Mouse (Mus musculus): ENCODE data around the gene Camsap1. TPM values are rescaled to one million over a fixed set of nuclear protein-coding genes. Genes with fewer than 3 reads are reported as not detected.

Gene Camsap1
- polyA plus RNA-seq, 1 experiment: 41.5 TPM

GRCm38 (mm10) chr2:25982426-25983091 is 523 bp downstream of the Camsap1 start:
- peak in 1 of 2 experiments; percentile 26 for DNase-seq (ENCODE audit: extremely low spot score in 1 of 2, low spot score in 1 of 2)

GRCm38 (mm10) chr2:25982052-25982425 is 1.0 kb downstream of the Camsap1 start:
- DNase-seq (ENCODE audit: extremely low spot score in 1 of 2, low spot score in 1 of 2): no peak

GRCm38 (mm10) chr2:25978997-25979396 is 4.1 kb downstream of the Camsap1 start:
- DNase-seq (ENCODE audit: extremely low spot score in 1 of 2, low spot score in 1 of 2): no peak

GRCm38 (mm10) chr2:25977587-25978239 is 5.4 kb downstream of the Camsap1 start:
- no peak for DNase-seq (ENCODE audit: extremely low spot score in 1 of 2, low spot score in 1 of 2)

- DNase-seq (ENCODE audit: extremely low spot score in 1 of 2, low spot score in 1 of 2): no peak
Observed at GRCm38 (mm10) chr2:25975141-25975770, 7.8 kb downstream of the Camsap1 start.

GRCm38 (mm10) chr2:25970426-25970825 is 12.7 kb downstream of the Camsap1 start:
- peak in 1 of 2 experiments; percentile 28 for DNase-seq (ENCODE audit: extremely low spot score in 1 of 2, low spot score in 1 of 2)

- no peak for DNase-seq (ENCODE audit: extremely low spot score in 1 of 2, low spot score in 1 of 2)
Observed at GRCm38 (mm10) chr2:25969319-25969718, 13.8 kb downstream of the Camsap1 start.

GRCm38 (mm10) chr2:25949291-25949690 is 33.8 kb downstream of the Camsap1 start:
- DNase-seq (ENCODE audit: extremely low spot score in 1 of 2, low spot score in 1 of 2): no peak

GRCm38 (mm10) chr2:25947950-25948349 is 35.1 kb downstream of the Camsap1 start:
- no peak for DNase-seq (ENCODE audit: extremely low spot score in 1 of 2, low spot score in 1 of 2)

GRCm38 (mm10) chr2:25943822-25944221 is 39.3 kb downstream of the Camsap1 start:
- peak in 1 of 2 experiments; percentile 41 for DNase-seq (ENCODE audit: extremely low spot score in 1 of 2, low spot score in 1 of 2)

GRCm38 (mm10) chr2:25940503-25940902 is 42.6 kb downstream of the Camsap1 start:
- DNase-seq (ENCODE audit: extremely low spot score in 1 of 2, low spot score in 1 of 2): no peak

- peak in 1 of 2 experiments; percentile 47 for DNase-seq (ENCODE audit: extremely low spot score in 1 of 2, low spot score in 1 of 2)
Observed at GRCm38 (mm10) chr2:25931249-25931859, 51.7 kb downstream of the Camsap1 start.

- DNase-seq (ENCODE audit: extremely low spot score in 1 of 2, low spot score in 1 of 2): no peak
Observed at GRCm38 (mm10) chr2:25927821-25928220, 55.3 kb downstream of the Camsap1 start.

- DNase-seq (ENCODE audit: extremely low spot score in 1 of 2, low spot score in 1 of 2): no peak
Observed at GRCm38 (mm10) chr2:25924934-25925333, 58.1 kb downstream of the Camsap1 start.

- no peak for DNase-seq (ENCODE audit: extremely low spot score in 1 of 2, low spot score in 1 of 2)
Observed at GRCm38 (mm10) chr2:25923799-25924198, 59.3 kb downstream of the Camsap1 start.

- peak in 1 of 2 experiments; percentile 47 for DNase-seq (ENCODE audit: extremely low spot score in 1 of 2, low spot score in 1 of 2)
Observed at GRCm38 (mm10) chr2:25919972-25920371, 63.1 kb downstream of the Camsap1 start.

- peak in 1 of 2 experiments; percentile 40 for DNase-seq (ENCODE audit: extremely low spot score in 1 of 2, low spot score in 1 of 2)
Observed at GRCm38 (mm10) chr2:25918408-25918807, 64.7 kb downstream of the Camsap1 start.

GRCm38 (mm10) chr2:25914821-25915220 is 68.3 kb downstream of the Camsap1 start:
- DNase-seq (ENCODE audit: extremely low spot score in 1 of 2, low spot score in 1 of 2): no peak

- peak in 1 of 2 experiments; percentile 64 for DNase-seq (ENCODE audit: extremely low spot score in 1 of 2, low spot score in 1 of 2)
Observed at GRCm38 (mm10) chr2:25914201-25914600, 68.9 kb downstream of the Camsap1 start.

GRCm38 (mm10) chr2:25913247-25913646 is 69.8 kb downstream of the Camsap1 start:
- DNase-seq (ENCODE audit: extremely low spot score in 1 of 2, low spot score in 1 of 2): peak in 1 of 2 experiments; percentile 65

- no peak for DNase-seq (ENCODE audit: extremely low spot score in 1 of 2, low spot score in 1 of 2)
Observed at GRCm38 (mm10) chr2:25909872-25910271, 73.2 kb downstream of the Camsap1 start.

Measured in frontal cortex, adult 2 months (tissue).